Mouse (Mus musculus) kidney, embryonic 15.5 days (tissue): Measurements from ENCODE around the gene Fau. TPM values are rescaled to one million over a fixed set of nuclear protein-coding genes. Genes with fewer than 3 reads are reported as not detected.

ENCODE experiments used
- ATAC-seq: fragments of 200-750 bp; cut with Nextera tagmentation; replicated peaks from 2 replicates; pipeline ENCODE4 v1.8.0; 2017; ENCODE audit warnings: moderate TSS enrichment; ENCODE audit not compliant: low FRiP score
- H3K27ac ChIP-seq: fragments of 300-500 bp; sonication (generic); 2 replicates; pipeline ENCODE4 v1.5.1; 2015; ENCODE audit warnings: mild to moderate bottlenecking, inconsistent platforms
- H3K27me3 ChIP-seq: fragments of 300-500 bp; sonication (generic); 2 replicates; pipeline ENCODE4 v1.6.1; 2015; ENCODE audit warnings: inconsistent platforms
- H3K36me3 ChIP-seq: fragments of 300-500 bp; sonication (generic); 2 replicates; pipeline ENCODE4 v1.6.1; 2015; ENCODE audit warnings: inconsistent platforms
- H3K4me1 ChIP-seq: fragments of 300-500 bp; sonication (generic); 2 replicates; pipeline ENCODE4 v1.6.1; 2015; ENCODE audit warnings: inconsistent platforms
- H3K4me2 ChIP-seq: fragments of 300-500 bp; sonication (generic); 2 replicates; pipeline ENCODE4 v1.6.1; 2015; ENCODE audit warnings: moderate library complexity, mild to moderate bottlenecking, inconsistent platforms
- H3K4me3 ChIP-seq: fragments of 300-500 bp; sonication (generic); replicated peaks from 2 replicates; pipeline ENCODE4 v1.5.1; 2015; ENCODE audit warnings: mild to moderate bottlenecking, inconsistent platforms
- H3K9ac ChIP-seq: fragments of 300-500 bp; sonication (generic); 2 replicates; pipeline ENCODE4 v1.6.1; 2015; ENCODE audit warnings: mild to moderate bottlenecking, inconsistent platforms
- H3K9me3 ChIP-seq: fragments of 300-500 bp; sonication (generic); replicated peaks from 2 replicates; pipeline ENCODE4 v1.6.1; 2016; ENCODE audit warnings: inconsistent platforms
- WGBS: fragments of 180-500 bp; shearing (Covaris S2); methylation state at CpG from one replicate; pipeline ENCODE4 v1.1.7; 2015; ENCODE audit warnings: mixed read lengths; 5-methylcytosine and 5-hydroxymethylcytosine counted together
- polyA plus RNA-seq: library from polyadenylated mRNA; unstranded; fragments of >200 nt; fragmentation: Nextera tagmentation; extraction: Ambion mirVana; gene quantifications from 2 replicates; pipeline ENCODE4 v1.2.1, GENCODE M21; 2015

Fau gene
- polyA plus RNA-seq, 1 experiment from 2014 or later = 741 TPM

- Histone ChIP-seq H3K9me3 (no peaks in the 10 kb centered on the region), H3K4me3 (peak overlapping the region; percentile 99), H3K36me3 (peaks cover 48% of the 10 kb centered on the region), H3K27ac (peak overlapping the region; percentile 99), H3K4me1 (peaks cover 27% of the 10 kb centered on the region), H3K9ac (peak overlapping the region; percentile 88), H3K4me2 (peak overlapping the region; percentile 86), H3K27me3 (no peaks in the 10 kb centered on the region)
- 84% methylated on average over 8 of the region's 8 CpGs for WGBS
- no peak for ATAC-seq
These were observed 9.8 kb upstream of the Fau start for GRCm38 (mm10) chr19:6047899-6048166.

DNA sequence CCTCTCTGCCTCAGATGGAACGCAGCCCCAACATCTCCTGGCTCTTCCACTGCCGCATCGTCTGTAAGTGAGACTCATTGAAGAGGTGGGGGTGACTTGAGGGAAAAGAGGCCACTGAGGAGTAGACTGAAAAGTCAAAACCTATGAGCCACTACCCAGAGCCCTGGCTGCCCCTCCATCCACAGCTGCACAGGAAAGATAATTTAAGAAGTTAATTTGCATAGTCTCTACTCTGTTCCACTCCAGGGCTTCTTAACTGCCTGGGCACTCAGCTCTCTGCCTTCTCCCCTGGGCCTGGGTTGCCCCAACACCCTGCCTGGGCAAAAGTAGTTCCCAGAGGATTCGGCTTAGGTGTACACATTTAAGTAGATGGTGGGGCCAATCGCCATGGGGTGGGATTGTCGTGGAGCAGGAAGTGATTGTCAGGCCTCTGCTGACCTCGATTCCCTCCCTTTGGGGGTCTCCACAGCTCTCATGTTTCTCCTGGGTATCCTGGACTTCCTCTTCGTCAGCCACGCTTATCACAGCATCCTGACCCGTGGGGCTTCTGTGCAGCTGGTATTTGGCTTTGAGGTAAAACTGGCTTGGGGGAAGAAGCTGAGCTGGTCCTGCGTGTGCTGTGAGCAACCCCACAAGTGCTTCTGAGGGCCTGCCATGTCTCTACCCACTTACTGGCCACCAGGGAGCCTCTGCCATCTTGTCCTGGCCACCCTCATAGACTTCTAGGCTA lies 8.8 kb upstream of the Fau start:
- Histone ChIP-seq H3K4me3 (peak overlapping the region; percentile 99), H3K27ac (no peak overlapping the region), H3K36me3 (peaks cover 58% of the 10 kb centered on the region), H3K9ac (no peak overlapping the region), H3K27me3 (no peaks in the 10 kb centered on the region), H3K4me1 (peaks cover 32% of the 10 kb centered on the region), H3K9me3 (no peaks in the 10 kb centered on the region), H3K4me2 (peak overlapping the region; percentile 86; the same call in 1 of the 2 replicates)
- 84% methylated on average over 11 of the region's 11 CpGs for WGBS
- no peak for ATAC-seq

- Histone ChIP-seq H3K27me3 (no peaks in the 10 kb centered on the region), H3K9ac (no peak overlapping the region), H3K9me3 (no peaks in the 10 kb centered on the region), H3K36me3 (peaks cover 79% of the 10 kb centered on the region), H3K4me3 (no peak overlapping the region), H3K4me2 (no peak overlapping the region), H3K27ac (no peak overlapping the region), H3K4me1 (peaks cover 29% of the 10 kb centered on the region)
- 86% methylated on average over 7 of the region's 7 CpGs for WGBS
- ATAC-seq = no peak
These were observed 5.1 kb upstream of the Fau start for GRCm38 (mm10) chr19:6052516-6052915.

GRCm38 (mm10) chr19:6054296-6054695 lies 3.3 kb upstream of the Fau start:
- Histone ChIP-seq H3K9ac (no peak overlapping the region), H3K4me2 (no peak overlapping the region), H3K4me1 (peaks cover 23% of the 10 kb centered on the region), H3K27ac (no peak overlapping the region), H3K4me3 (no peak overlapping the region), H3K36me3 (peaks cover 74% of the 10 kb centered on the region), H3K27me3 (no peaks in the 10 kb centered on the region), H3K9me3 (no peaks in the 10 kb centered on the region)
- ATAC-seq = no peak
- 80% methylated on average over 5 of the region's 5 CpGs for WGBS

- Histone ChIP-seq H3K27me3 (no peaks in the 10 kb centered on the region), H3K4me2 (peak overlapping the region; percentile 78), H3K4me3 (peak overlapping the region; percentile 95), H3K9ac (peak overlapping the region; percentile 82), H3K27ac (0 out of 2 replicates have a peak overlapping the region, but pooled peaks have one; percentile 81), H3K36me3 (peaks cover 61% of the 10 kb centered on the region), H3K4me1 (peaks cover 31% of the 10 kb centered on the region), H3K9me3 (no peaks in the 10 kb centered on the region)
- WGBS = 54% methylated on average over 4 of the region's 4 CpGs
- ATAC-seq = no peak
These were observed 948 bp upstream of the Fau start for GRCm38 (mm10) chr19:6056696-6057095.

DNA sequence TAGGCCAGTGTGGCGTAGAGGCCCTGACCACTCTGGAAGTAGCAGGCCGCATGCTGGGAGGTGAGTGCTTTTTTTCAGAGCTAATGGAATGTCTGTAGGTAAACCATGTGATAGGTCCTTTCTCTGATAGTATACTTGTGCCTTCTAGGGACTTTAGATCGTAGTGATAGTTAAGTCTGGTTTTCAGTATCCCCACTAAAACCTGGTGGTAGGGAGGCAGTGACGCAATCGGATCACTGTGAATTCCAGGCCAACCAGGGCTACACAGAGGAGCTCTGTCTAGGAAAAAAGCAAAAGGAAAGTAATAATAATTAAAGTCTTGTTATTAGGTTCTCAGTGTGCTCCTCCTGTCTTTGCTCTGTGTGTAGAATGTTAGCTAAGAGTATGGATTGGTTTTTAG lies 869 bp downstream of the Fau start:
- no peaks in the 10 kb centered on the region for H3K27me3 ChIP-seq
- H3K4me3 ChIP-seq = peak overlapping the region; percentile 95
- peaks cover 43% of the 10 kb centered on the region for H3K36me3 ChIP-seq
- peak overlapping the region; percentile 85 for H3K27ac ChIP-seq
- H3K4me1 ChIP-seq = peaks cover 44% of the 10 kb centered on the region
- H3K4me2 ChIP-seq = peak overlapping the region; percentile 78
- no peaks in the 10 kb centered on the region for H3K9me3 ChIP-seq
- ATAC-seq = no peak
- WGBS = 38% methylated on average over 5 of the region's 5 CpGs
- peak overlapping the region; percentile 94 for H3K9ac ChIP-seq

DNA sequence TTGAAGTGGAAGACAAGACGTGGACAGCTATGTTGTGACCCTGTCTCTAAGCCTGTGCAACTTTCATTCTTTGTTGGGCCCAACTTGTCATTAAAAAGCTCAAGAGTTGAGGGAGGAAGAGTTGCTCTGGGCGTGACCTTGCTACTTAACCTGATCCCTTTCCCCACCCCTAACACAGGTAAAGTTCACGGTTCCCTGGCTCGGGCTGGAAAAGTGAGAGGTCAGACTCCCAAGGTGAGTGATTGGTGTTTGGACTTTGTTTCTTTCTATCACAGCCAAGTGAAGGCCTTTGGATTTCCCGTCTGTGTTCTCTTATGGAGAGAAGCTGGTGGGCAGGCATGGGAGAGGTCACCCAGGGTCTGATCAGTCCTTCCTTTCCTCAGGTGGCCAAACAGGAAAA lies 1.3 kb downstream of the Fau start:
- H3K9ac ChIP-seq = peak overlapping the region; percentile 94; the same call in 1 of the 2 replicates
- H3K27ac ChIP-seq = 0 out of 2 replicates have a peak overlapping the region, but pooled peaks have one; percentile 85
- peaks cover 46% of the 10 kb centered on the region for H3K4me1 ChIP-seq
- no peaks in the 10 kb centered on the region for H3K9me3 ChIP-seq
- no peak for ATAC-seq
- WGBS = 81% methylated on average over 5 of the region's 5 CpGs
- H3K36me3 ChIP-seq = peaks cover 38% of the 10 kb centered on the region
- H3K4me2 ChIP-seq = peak overlapping the region; percentile 78
- no peaks in the 10 kb centered on the region for H3K27me3 ChIP-seq
- peak overlapping the region; percentile 95 for H3K4me3 ChIP-seq

DNA sequence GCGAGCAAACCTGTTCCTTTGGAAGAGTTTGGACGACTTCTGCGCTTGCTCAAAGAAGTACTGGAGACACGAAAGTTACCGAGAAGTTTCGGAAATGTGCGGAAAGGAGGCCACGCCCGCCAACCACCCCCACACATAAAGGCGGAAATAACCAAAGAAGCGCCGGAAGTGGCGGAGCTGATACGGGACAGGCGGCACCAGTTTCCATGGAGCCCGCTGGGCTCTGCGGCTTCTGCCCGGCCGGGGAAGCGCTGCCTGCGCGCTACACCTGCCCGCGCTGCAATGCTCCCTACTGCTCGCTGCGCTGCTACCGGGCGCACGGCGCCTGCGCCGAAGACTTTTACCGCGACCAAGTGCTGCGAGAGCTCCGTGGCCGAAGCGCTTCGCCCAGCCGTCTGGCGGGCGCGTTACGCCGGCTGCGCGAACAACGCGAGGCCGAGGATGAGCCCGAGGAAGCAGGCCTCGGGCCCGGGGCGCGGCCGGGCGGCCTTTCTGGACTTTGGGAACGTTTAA lies 3.4 kb downstream of the Fau start, which contains the start of gene Znhit2:
Znhit2 (plus strand) TSS at position 172 of the 513 bp plus-strand sequence.
- H3K27ac ChIP-seq = peak within 1 kb of the TSS; percentile 95
- H3K4me3 ChIP-seq = peak within 1 kb of the TSS; percentile 80
- H3K9ac ChIP-seq = peak within 1 kb of the TSS; percentile 94
- peak within 1 kb of the TSS; percentile 98 for H3K4me2 ChIP-seq
- H3K36me3 ChIP-seq = peaks cover 19% of the 10 kb centered on the region
- H3K27me3 ChIP-seq = no peaks in the 10 kb centered on the region
- ATAC-seq = peak; percentile 73
- peaks cover 48% of the 10 kb centered on the region for H3K4me1 ChIP-seq
- under 1% methylated on average over 58 of the region's 58 CpGs for WGBS
- H3K9me3 ChIP-seq = no peaks in the 10 kb centered on the region

DNA sequence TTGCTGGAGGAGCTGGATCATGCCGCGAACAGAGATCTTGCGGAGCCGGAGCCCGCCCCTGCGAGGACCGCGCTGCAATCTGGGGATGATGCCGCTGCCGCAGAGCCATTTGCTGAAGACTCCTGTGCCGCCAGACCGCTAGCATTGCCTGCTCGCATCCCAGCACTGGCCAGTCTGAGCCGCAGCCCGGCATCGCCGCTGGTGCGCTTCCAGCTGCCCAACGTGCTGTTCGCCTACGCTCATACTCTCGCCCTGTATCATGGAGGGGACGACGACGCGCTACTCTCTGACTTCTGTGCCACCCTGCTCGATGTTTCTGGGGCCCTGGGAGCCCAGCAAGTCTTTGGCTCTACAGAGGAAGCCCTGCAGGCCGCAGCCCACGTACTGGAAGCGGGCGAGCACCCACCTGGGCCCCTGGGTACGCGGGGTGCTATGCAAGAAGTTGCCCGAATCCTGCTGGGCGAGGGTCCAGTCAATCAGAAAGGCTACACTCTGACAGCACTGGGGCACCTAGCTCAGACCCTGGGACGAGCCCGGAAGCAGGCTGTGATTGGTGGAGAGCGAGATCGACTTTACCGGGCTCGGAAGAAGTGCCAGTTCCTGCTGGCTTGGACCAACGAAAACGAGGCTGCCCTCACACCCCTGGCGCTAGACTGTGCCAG lies 4.1 kb downstream of the Fau start:
- Histone ChIP-seq H3K9ac (peak overlapping the region; percentile 94), H3K9me3 (no peaks in the 10 kb centered on the region), H3K27me3 (no peaks in the 10 kb centered on the region), H3K4me3 (peak overlapping the region; percentile 80), H3K27ac (peak overlapping the region; percentile 95), H3K4me2 (peak overlapping the region; percentile 98), H3K4me1 (peaks cover 48% of the 10 kb centered on the region), H3K36me3 (peaks cover 19% of the 10 kb centered on the region)
- peak; percentile 17; the same call in 1 of the 2 replicates for ATAC-seq
- 2% methylated on average over 44 of the region's 44 CpGs for WGBS

DNA sequence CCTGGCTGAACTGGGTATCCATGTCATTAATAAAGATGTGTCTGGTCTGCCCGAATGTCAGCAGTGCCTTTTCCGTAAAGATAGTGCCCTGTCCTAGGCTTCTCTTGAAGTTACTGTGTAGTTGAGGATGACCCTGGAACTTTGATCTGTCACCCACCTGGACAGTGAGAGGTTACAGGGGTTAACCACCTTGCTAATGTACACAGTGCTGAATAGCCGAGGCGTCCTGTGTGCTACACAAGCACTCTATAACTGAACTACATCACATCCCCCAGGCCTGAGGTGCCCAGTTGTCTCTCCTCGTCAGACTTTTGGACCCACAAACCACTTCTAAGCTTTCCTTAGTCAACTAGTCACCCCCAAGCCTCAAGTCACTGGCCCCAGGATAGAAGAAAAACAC lies 4.8 kb downstream of the Fau start:
- Histone ChIP-seq H3K4me1 (peaks cover 52% of the 10 kb centered on the region), H3K4me2 (peak overlapping the region; percentile 98), H3K4me3 (peak overlapping the region; percentile 80), H3K27me3 (no peaks in the 10 kb centered on the region), H3K9me3 (no peaks in the 10 kb centered on the region), H3K27ac (peak overlapping the region; percentile 95; the same call in 1 of the 2 replicates), H3K9ac (peak overlapping the region; percentile 94), H3K36me3 (peaks cover 19% of the 10 kb centered on the region)
- WGBS = 47% methylated on average over 5 of the region's 5 CpGs
- ATAC-seq = no peak

- peak overlapping the region; percentile 98 for H3K4me2 ChIP-seq
- no peak overlapping the region; the same call in 1 of the 2 replicates for H3K4me3 ChIP-seq
- H3K27ac ChIP-seq = no peak overlapping the region
- no peaks in the 10 kb centered on the region for H3K9me3 ChIP-seq
- 90% methylated on average over 6 of the region's 6 CpGs for WGBS
- H3K4me1 ChIP-seq = peaks cover 58% of the 10 kb centered on the region
- no peak overlapping the region for H3K9ac ChIP-seq
- ATAC-seq = no peak
- no peaks in the 10 kb centered on the region for H3K27me3 ChIP-seq
- peaks cover 19% of the 10 kb centered on the region for H3K36me3 ChIP-seq
These were observed 5.4 kb downstream of the Fau start for GRCm38 (mm10) chr19:6063081-6063480.

GRCm38 (mm10) chr19:6066571-6066970 lies 8.9 kb downstream of the Fau start:
- Histone ChIP-seq H3K27me3 (no peaks in the 10 kb centered on the region), H3K36me3 (peaks cover 31% of the 10 kb centered on the region), H3K4me1 (peaks cover 49% of the 10 kb centered on the region), H3K9me3 (no peaks in the 10 kb centered on the region), H3K4me2 (peak overlapping the region; percentile 95), H3K9ac (peak overlapping the region; percentile 61), H3K27ac (peak overlapping the region; percentile 88), H3K4me3 (peak overlapping the region; percentile 52)
- no peak for ATAC-seq
- WGBS = 35% methylated on average over 5 of the region's 5 CpGs
